In the genomic region with DNA sequence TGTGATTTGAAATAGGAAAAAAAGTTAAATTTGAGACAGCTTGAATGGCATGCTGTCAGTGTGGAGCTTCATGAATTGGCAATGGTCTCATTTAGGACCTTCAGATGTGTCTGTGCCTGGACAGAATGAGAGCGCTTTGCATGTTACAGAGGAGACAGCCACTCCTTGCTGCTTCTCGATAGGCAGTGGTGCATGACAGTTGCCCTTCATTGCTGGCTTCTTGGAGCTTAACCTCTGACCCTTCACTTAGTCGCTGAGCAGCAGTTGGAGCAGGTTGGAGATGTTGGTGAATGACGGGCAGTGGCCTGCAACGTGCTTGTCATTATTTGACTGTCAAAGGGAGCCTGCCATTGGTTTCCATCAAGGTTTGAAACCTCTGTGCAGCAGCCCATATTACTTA, we compare ENCODE assay signal across 28 mouse cellular contexts. TPM values are rescaled to one million over a fixed set of nuclear protein-coding genes. Genes with fewer than 3 reads are reported as not detected.
A peak's percentile ranks its signal among the peaks of the same experiment; 100 is the strongest.
DNase-seq lines count a peak whose midpoint lies in the region; ATAC-seq and TF ChIP-seq lines count a peak whose summit lies in the region.
"Had no signal": no experiment of that assay in that cellular context is flagged by ENCODE, and none has a peak within 500 bp of the region (broad histone marks: within the 10 kb centered on the region; RNA-seq: fewer than 3 reads in every experiment).

No protein-coding gene starts in this region.

- peaks cover 41% of the 10 kb centered on the region for H3K4me1 ChIP-seq in hindbrain, embryonic 10.5 days (replicated peaks)
- H3K4me1 ChIP-seq in hindbrain, postnatal 0 days (ENCODE audit: insufficient read depth, low read length), result no peaks in the 10 kb centered on the region
- peaks cover 5% of the 10 kb centered on the region for H3K4me1 ChIP-seq in kidney, adult 2 months (ENCODE audit: control insufficient read depth, insufficient read depth, low read length)
- H3K4me1 ChIP-seq in limb, embryonic 10.5 days, result peaks cover 10% of the 10 kb centered on the region
- H3K4me1 ChIP-seq: neural tube, embryonic 12.5 days had no signal

- no peaks in the 10 kb centered on the region for H3K9me3 ChIP-seq in hindbrain, embryonic 10.5 days
- H3K9me3 ChIP-seq in hindbrain, postnatal 0 days (ENCODE audit: low read length), result no peaks in the 10 kb centered on the region
- H3K9me3 ChIP-seq in limb, embryonic 10.5 days (replicated peaks), result no peaks in the 10 kb centered on the region
- H3K9me3 ChIP-seq: embryonic facial prominence, embryonic 13.5 days; heart, embryonic 15.5 days; limb, embryonic 13.5 days; liver, embryonic 12.5 days; neural tube, embryonic 12.5 days had no signal

- no peak overlapping the region for H3K27ac ChIP-seq in hindbrain, embryonic 10.5 days
- H3K27ac ChIP-seq in hindbrain, postnatal 0 days, result no peak overlapping the region
- no peak overlapping the region for H3K27ac ChIP-seq in kidney, adult 2 months (ENCODE audit: insufficient read depth, low read depth, low read length)
- H3K27ac ChIP-seq in limb, embryonic 10.5 days, result no peak overlapping the region
- H3K27ac ChIP-seq: embryonic facial prominence, embryonic 13.5 days; heart, adult 2 months; heart, embryonic 15.5 days; layer of hippocampus, adult 2 months; limb, embryonic 13.5 days; liver, embryonic 12.5 days; neural tube, embryonic 12.5 days had no signal

- no peak for ATAC-seq in hindbrain, postnatal 0 days
- no peak for ATAC-seq in megakaryocyte-erythroid progenitor cell, adult 5-6 weeks (replicated peaks; ENCODE audit: low FRiP score, low TSS enrichment, poor library complexity, severe bottlenecking)
- ATAC-seq: forebrain, embryonic 14.5 days; intestine, postnatal 0 days; liver, embryonic 12.5 days had no signal

- H3K4me2 ChIP-seq in hindbrain, postnatal 0 days (ENCODE audit: low read depth, low read length), result no peak overlapping the region
- H3K4me2 ChIP-seq: embryonic facial prominence, embryonic 13.5 days; heart, embryonic 15.5 days; limb, embryonic 13.5 days; liver, embryonic 12.5 days; neural tube, embryonic 12.5 days had no signal

- no peak for TF ChIP-seq POLR2A in kidney, adult 2 months (IDR thresholded peaks at IDR 0.05; ENCODE audit: low read depth, low read length)

- H3K4me3 ChIP-seq in hindbrain, embryonic 10.5 days, result no peak overlapping the region
- H3K4me3 ChIP-seq in hindbrain, postnatal 0 days (ENCODE audit: low read length), result no peak overlapping the region
- no peak overlapping the region for H3K4me3 ChIP-seq in kidney, adult 2 months (ENCODE audit: insufficient read depth, low read depth, low read length)
- no peak overlapping the region for H3K4me3 ChIP-seq in limb, embryonic 10.5 days
- H3K4me3 ChIP-seq: embryonic facial prominence, embryonic 13.5 days; erythroblast, embryonic 14.5 days; heart, adult 2 months; heart, embryonic 15.5 days; layer of hippocampus, adult 2 months; limb, embryonic 13.5 days; liver, embryonic 12.5 days; neural tube, embryonic 12.5 days had no signal

- no peak overlapping the region for H3K9ac ChIP-seq in hindbrain, postnatal 0 days (replicated peaks; ENCODE audit: low read length)
- H3K9ac ChIP-seq: embryonic facial prominence, embryonic 13.5 days; heart, embryonic 15.5 days; limb, embryonic 13.5 days; liver, embryonic 12.5 days; neural tube, embryonic 12.5 days had no signal

- no peaks in the 10 kb centered on the region for H3K27me3 ChIP-seq in hindbrain, embryonic 10.5 days (ENCODE audit: insufficient read depth, poor library complexity, severe bottlenecking)
- no peaks in the 10 kb centered on the region for H3K27me3 ChIP-seq in hindbrain, postnatal 0 days (ENCODE audit: insufficient read depth, low read length)
- no peaks in the 10 kb centered on the region for H3K27me3 ChIP-seq in kidney, adult 2 months (replicated peaks; ENCODE audit: control insufficient read depth, insufficient read depth, low read length)
- no peaks in the 10 kb centered on the region for H3K27me3 ChIP-seq in limb, embryonic 10.5 days (ENCODE audit: low read depth, poor library complexity, severe bottlenecking)
- H3K27me3 ChIP-seq: embryonic facial prominence, embryonic 13.5 days; heart, embryonic 15.5 days; limb, embryonic 13.5 days; liver, embryonic 12.5 days; neural tube, embryonic 12.5 days had no signal

- 13% methylated on average over 5 of the region's 5 CpGs for WGBS in hindbrain, embryonic 10.5 days
- 48% methylated on average over 5 of the region's 5 CpGs for WGBS in hindbrain, postnatal 0 days
- 40% methylated on average over 5 of the region's 5 CpGs for WGBS in kidney, adult 2 months
- WGBS in limb, embryonic 10.5 days, result 56% methylated on average over 5 of the region's 5 CpGs

- peak; percentile 57 for DNase-seq in hindbrain, embryonic 10.5 days (ENCODE audit: low spot score)
- no peak for DNase-seq in hindbrain, postnatal 0 days (ENCODE audit: low spot score)
- DNase-seq in embryo, embryonic 9.5 days (ENCODE audit: extremely low spot score), result peak; percentile 38
- peak; percentile 58 for DNase-seq in kidney, adult 2 months
- peak; percentile 33 for DNase-seq in kidney, postnatal 14 days
- no peak for DNase-seq in limb, embryonic 10.5 days (ENCODE audit: low spot score)
- DNase-seq in adrenal gland, postnatal 4 days (ENCODE audit: low spot score in 2 of 2), result no peak
- DNase-seq: adrenal gland, postnatal 10 days; cerebellum, adult 8-10 months; cerebellum, postnatal 36 days; gastrocnemius, postnatal 14 days; heart, adult 2 months; heart, postnatal 4 days; lung, adult 2 months; lung, postnatal 14 days; midbrain, embryonic 14.5 days; right cerebral cortex, postnatal 14 days; spleen, adult 18-20 months had no signal

- TF ChIP-seq CTCF in hindbrain, postnatal 0 days (IDR thresholded peaks at IDR 0.05; ENCODE audit: low read depth), result no peak
- TF ChIP-seq CTCF in kidney, adult 2 months (conservative IDR thresholded peaks at IDR 0.05; ENCODE audit: insufficient read depth, insufficient read length, low read depth, low read length), result no peak

- H3K36me3 ChIP-seq in hindbrain, embryonic 10.5 days, result peaks cover 4% of the 10 kb centered on the region; the same call in 1 of the 2 replicates
- no peaks in the 10 kb centered on the region for H3K36me3 ChIP-seq in hindbrain, postnatal 0 days (ENCODE audit: insufficient read depth, low read length)
- no peaks in the 10 kb centered on the region for H3K36me3 ChIP-seq in kidney, adult 2 months (ENCODE audit: control insufficient read depth, insufficient read depth, low read length)
- H3K36me3 ChIP-seq in limb, embryonic 10.5 days, result no peaks in the 10 kb centered on the region
- H3K36me3 ChIP-seq: heart, embryonic 15.5 days; liver, embryonic 12.5 days; neural tube, embryonic 12.5 days had no signal

RNA-seq across cellular contexts. Expression of a gene that starts 28.9 kb away (rescaled TPM):
- polyA plus RNA-seq in hindbrain, embryonic 10.5 days (2016; fragmentation: Nextera tagmentation; extraction: Ambion mirVana), result 89.1 and 103 TPM in 2 replicates
- total RNA-seq in hindbrain, postnatal 0 days (2014; rRNA removed), result 80.7 and 83.2 TPM in 2 replicates
- polyA plus RNA-seq in hindbrain, postnatal 0 days (2015; fragmentation: Nextera tagmentation; extraction: Ambion mirVana), result 106 and 122 TPM in 2 replicates
- 40.9 and 43.9 TPM in 2 replicates for polyA plus RNA-seq in kidney, adult 2 months (2012; rRNA removed)
- polyA plus RNA-seq in limb, embryonic 10.5 days (2016; fragmentation: Nextera tagmentation; extraction: Ambion mirVana), result 82.4 and 100 TPM in 2 replicates
- total RNA-seq in adrenal gland, postnatal 4 days (2021), result 10 to 100 TPM; 95.4 to 98.1 TPM
- total RNA-seq in megakaryocyte-erythroid progenitor cell, adult 5-6 weeks (2014; fragmentation: Nextera tagmentation), result 52.5 and 53.8 TPM in 2 replicates
- total RNA-seq in megakaryocyte-erythroid progenitor cell, adult 5-6 weeks (2017), result 22.2 and 24.6 TPM in 2 replicates

RNA-seq across cellular contexts. Expression of a gene that starts 29.1 kb away (rescaled TPM):
- 8.9 and 12.9 TPM in 2 replicates for polyA plus RNA-seq in hindbrain, embryonic 10.5 days (2016; fragmentation: Nextera tagmentation; extraction: Ambion mirVana)
- 5.5 and 6.8 TPM in 2 replicates for total RNA-seq in hindbrain, postnatal 0 days (2014; rRNA removed)
- polyA plus RNA-seq in hindbrain, postnatal 0 days (2015; fragmentation: Nextera tagmentation; extraction: Ambion mirVana), result 12.1 and 12.7 TPM in 2 replicates
- polyA plus RNA-seq in kidney, adult 2 months (2012; rRNA removed), result 1.6 and 2.1 TPM in 2 replicates
- 11.8 and 13.1 TPM in 2 replicates for polyA plus RNA-seq in limb, embryonic 10.5 days (2016; fragmentation: Nextera tagmentation; extraction: Ambion mirVana)
- total RNA-seq in adrenal gland, postnatal 4 days (2021), result 1 to 10 TPM; 6.0 to 8.6 TPM
- 5.1 and 5.5 TPM in 2 replicates for total RNA-seq in megakaryocyte-erythroid progenitor cell, adult 5-6 weeks (2014; fragmentation: Nextera tagmentation)
- 8.6 and 9.1 TPM in 2 replicates for total RNA-seq in megakaryocyte-erythroid progenitor cell, adult 5-6 weeks (2017)

Comparison
In these comparisons a context has a peak if more than half of its experiments do, and no peak if none do; other contexts are left out.
1. DNase-seq: peak in hindbrain, embryonic 10.5 days (single experiment), embryo, embryonic 9.5 days (single experiment), kidney, adult 2 months (single experiment) and kidney, postnatal 14 days (single experiment); none in hindbrain, postnatal 0 days (single experiment), limb, embryonic 10.5 days (single experiment) and adrenal gland, postnatal 4 days (0 of 2).